21 mouse cellular contexts compared by ENCODE assay signal in the genomic region with DNA sequence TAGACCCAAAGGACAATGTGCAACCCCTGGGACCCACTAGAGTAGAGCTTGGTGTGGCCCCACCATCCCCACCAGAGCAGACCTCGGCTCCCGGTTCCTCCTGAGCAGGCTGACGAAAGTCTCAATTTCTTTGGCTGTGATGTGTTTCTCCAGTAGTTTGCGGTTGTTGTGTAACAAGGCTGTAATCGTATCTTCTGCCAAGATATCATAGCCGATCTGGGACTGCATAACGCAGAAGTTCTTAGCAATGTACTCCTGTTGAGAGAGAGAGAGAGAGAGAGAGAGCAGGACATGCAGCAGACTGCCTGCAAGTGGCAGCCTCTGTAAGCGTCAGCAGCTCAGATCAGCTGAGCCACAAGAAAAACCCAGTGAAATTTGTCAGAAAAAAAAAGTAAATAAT.
A peak's percentile ranks its signal among the peaks of the same experiment; 100 is the strongest.
DNase-seq lines count a peak whose midpoint lies in the region; ATAC-seq lines count a peak whose summit lies in the region.
"Had no signal": no experiment of that assay in that cellular context is flagged by ENCODE, and none has a peak within 500 bp of the region (broad histone marks: within the 10 kb centered on the region; RNA-seq: fewer than 3 reads in every experiment).

No protein-coding gene starts in this region.

- H3K27me3 ChIP-seq in lung, embryonic 16.5 days (ENCODE audit: control insufficient read depth, insufficient read depth, low read depth, low read length): no peaks in the 10 kb centered on the region
- H3K27me3 ChIP-seq: CH12.LX; forebrain, embryonic 13.5 days; heart, embryonic 12.5 days; intestine, embryonic 15.5 days; Patski had no signal

- H3K9me3 ChIP-seq in lung, embryonic 16.5 days (ENCODE audit: control insufficient read depth, low read length): no peaks in the 10 kb centered on the region
- H3K9me3 ChIP-seq: embryonic facial prominence, embryonic 10.5 days; forebrain, embryonic 13.5 days; heart, embryonic 12.5 days; hindbrain, embryonic 10.5 days; intestine, embryonic 15.5 days had no signal

- peaks cover 4% of the 10 kb centered on the region for H3K36me3 ChIP-seq in lung, embryonic 16.5 days (ENCODE audit: control insufficient read depth, insufficient read depth, low read length)
- H3K36me3 ChIP-seq: embryonic facial prominence, embryonic 10.5 days; hindbrain, embryonic 10.5 days; intestine, embryonic 15.5 days had no signal

- H3K9ac ChIP-seq in lung, embryonic 16.5 days (ENCODE audit: low read length): no peak overlapping the region
- H3K9ac ChIP-seq: forebrain, embryonic 13.5 days; forebrain, postnatal 0 days; heart, embryonic 12.5 days; hindbrain, embryonic 14.5 days; intestine, embryonic 15.5 days had no signal

- ATAC-seq in frontal cortex, adult (ENCODE audit: low TSS enrichment): peak; percentile 81
- ATAC-seq in lung, embryonic 16.5 days (ENCODE audit: low read depth): peak; percentile 51; the same call in 1 of the 2 replicates
- peak; percentile 61 for ATAC-seq in granulocyte monocyte progenitor cell, adult 5-6 weeks (replicated peaks; ENCODE audit: poor library complexity, severe bottlenecking)
- ATAC-seq: activated CD4-positive, CD25-positive, alpha-beta regulatory T cell, adult 4 months; forebrain, embryonic 13.5 days; forebrain, postnatal 0 days; intestine, embryonic 15.5 days; Patski had no signal

- no peak overlapping the region for H3K27ac ChIP-seq in lung, embryonic 16.5 days (ENCODE audit: low read length)
- H3K27ac ChIP-seq: embryonic facial prominence, embryonic 10.5 days; forebrain, embryonic 13.5 days; hindbrain, embryonic 10.5 days; hindbrain, embryonic 14.5 days; intestine, embryonic 15.5 days had no signal

- H3K4me3 ChIP-seq in lung, embryonic 16.5 days (ENCODE audit: low read length): no peak overlapping the region
- H3K4me3 ChIP-seq: embryonic facial prominence, embryonic 10.5 days; forebrain, embryonic 13.5 days; heart, embryonic 12.5 days; hindbrain, embryonic 10.5 days; intestine, embryonic 15.5 days had no signal

- DNase-seq in frontal cortex, postnatal 14 days (ENCODE audit: low spot score in 2 of 2): no peak
- no peak for DNase-seq in lung, postnatal 25 days (ENCODE audit: low spot score)
- peak; percentile 12 for DNase-seq in telencephalon, adult 2 months (ENCODE audit: low read depth, low spot score)
- DNase-seq in kidney, postnatal 14 days: no peak
- no peak for DNase-seq in left cerebral cortex, adult 11 months (ENCODE audit: low spot score)
- DNase-seq: adrenal gland, adult 8-10 months; cerebellum, adult 11-12 months; cerebellum, postnatal 10 days; forebrain, postnatal 0 days had no signal

- H3K4me1 ChIP-seq in lung, embryonic 16.5 days (replicated peaks; ENCODE audit: control insufficient read depth, insufficient read depth, low read length): no peaks in the 10 kb centered on the region
- H3K4me1 ChIP-seq: forebrain, embryonic 13.5 days; heart, embryonic 12.5 days; hindbrain, embryonic 10.5 days; intestine, embryonic 15.5 days had no signal

- WGBS in lung, embryonic 16.5 days: 74% methylated on average over 8 of the region's 8 CpGs

- H3K4me2 ChIP-seq in lung, embryonic 16.5 days (ENCODE audit: low read depth, low read length): no peak overlapping the region
- H3K4me2 ChIP-seq: forebrain, embryonic 13.5 days; heart, embryonic 12.5 days; hindbrain, embryonic 14.5 days; intestine, embryonic 15.5 days had no signal
